Mouse (Mus musculus): ENCODE data around the gene Ubqln3.

Ubqln3 gene

DNA sequence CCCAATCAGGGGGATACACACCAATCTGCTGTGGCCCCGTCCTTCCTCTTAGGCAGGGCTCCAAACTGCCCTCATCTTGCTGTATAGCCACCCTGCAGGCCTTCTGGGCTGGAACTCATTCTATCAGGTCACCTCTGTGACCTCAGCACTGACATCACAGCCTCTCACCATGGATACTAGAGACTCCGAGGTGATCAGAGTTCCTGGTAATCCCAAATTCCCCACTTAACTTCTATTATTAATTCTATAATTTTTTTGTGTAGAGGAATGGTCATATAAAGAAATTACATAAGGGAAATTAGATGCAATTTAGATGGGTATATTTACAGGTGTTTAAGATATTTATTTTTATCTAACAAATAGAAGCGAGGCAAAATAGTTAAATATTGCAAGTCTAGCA, at the start of gene Ubqln3:
Gene Ubqln3, minus strand, starts transcription at position 101 of the 400 bp plus-strand sequence.
- DNase-seq (ENCODE audit: low read depth): no peak

DNA sequence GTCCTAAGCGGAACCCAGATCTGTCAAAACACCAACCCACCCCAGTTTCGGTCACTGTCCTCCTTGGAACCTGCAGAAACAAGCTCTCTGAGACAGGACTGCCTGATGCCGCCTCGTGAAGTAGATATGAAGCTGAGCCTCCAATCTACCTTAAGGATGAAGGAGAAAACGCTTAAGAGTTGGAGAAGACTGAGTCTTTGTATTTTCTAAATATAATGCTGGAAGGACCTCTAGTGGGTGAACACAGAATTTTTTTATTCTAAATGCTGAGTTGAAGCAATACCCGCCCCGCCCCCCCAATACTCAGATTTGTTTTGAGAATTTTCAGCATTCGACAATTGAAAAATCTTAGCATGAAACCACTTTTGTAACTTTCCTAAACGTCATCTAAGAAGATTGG, 48.2 kb upstream of the Ubqln3 start:
- no peak for DNase-seq (ENCODE audit: low read depth)

DNA sequence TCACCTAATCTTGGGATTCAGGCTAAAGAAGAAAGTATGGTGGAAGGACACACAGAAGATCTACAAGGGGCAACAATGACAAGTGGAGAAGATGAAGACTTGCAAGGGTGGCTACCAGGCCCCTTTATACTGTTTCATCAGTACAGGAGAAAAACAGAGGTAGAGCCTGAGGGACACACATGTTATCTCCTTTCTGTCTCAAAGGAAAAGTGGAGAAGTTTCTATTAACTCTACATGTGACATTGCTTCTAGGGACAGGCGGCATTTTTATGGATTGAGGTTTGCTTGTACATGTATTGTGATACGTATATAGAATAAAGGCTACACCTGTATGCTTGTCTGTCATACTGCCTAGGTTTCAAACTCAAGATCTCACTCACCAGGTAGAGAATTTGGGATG, 40.2 kb upstream of the Ubqln3 start, which contains the start of gene Olfr648:
Gene Olfr648, minus strand, starts transcription at position 101 of the 400 bp plus-strand sequence.
- no peak for DNase-seq (ENCODE audit: low read depth)

DNA sequence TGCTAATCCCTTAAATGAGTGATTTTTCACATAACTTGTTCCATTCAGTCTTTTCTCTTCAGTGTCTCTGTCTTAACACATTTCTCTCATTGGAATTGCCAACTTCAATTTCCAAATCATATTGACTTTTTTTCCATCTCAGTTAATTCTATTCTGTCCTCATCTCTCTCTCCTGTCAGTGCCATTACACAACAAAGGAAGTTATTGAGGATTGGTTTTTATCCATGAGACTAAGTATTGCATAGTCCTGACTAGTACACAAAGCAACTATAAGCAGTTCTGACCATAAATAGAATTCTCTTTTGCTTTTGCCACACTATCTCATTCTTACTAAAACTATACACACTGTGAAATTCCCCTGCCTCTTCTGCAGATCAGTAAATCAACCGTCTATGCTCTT, 36.0 kb upstream of the Ubqln3 start:
- DNase-seq (ENCODE audit: low read depth): no peak

- no peak for DNase-seq (ENCODE audit: low read depth)
These were observed 35.5 kb upstream of the Ubqln3 start for GRCm38 (mm10) chr7:104178422-104179054.

DNA sequence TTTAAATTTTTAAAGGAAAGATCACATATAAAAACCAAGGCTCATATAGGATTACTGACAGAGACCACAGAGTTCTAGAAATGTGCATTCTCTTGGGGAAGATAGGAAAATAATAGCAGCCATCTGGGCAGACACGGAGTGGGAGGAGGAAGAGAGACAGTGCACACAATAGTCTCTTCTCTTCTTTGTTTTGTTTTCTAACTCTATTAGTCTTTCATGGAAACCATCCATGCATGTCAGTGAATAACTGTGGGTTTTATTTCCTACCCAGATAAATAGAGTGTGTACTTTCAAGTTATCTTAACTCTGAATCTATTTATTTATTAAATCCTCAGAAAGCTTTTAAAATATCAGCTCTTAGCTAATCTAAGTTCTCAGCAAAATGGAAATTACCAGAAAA, 32.0 kb upstream of the Ubqln3 start:
- DNase-seq (ENCODE audit: low read depth): no peak

DNA sequence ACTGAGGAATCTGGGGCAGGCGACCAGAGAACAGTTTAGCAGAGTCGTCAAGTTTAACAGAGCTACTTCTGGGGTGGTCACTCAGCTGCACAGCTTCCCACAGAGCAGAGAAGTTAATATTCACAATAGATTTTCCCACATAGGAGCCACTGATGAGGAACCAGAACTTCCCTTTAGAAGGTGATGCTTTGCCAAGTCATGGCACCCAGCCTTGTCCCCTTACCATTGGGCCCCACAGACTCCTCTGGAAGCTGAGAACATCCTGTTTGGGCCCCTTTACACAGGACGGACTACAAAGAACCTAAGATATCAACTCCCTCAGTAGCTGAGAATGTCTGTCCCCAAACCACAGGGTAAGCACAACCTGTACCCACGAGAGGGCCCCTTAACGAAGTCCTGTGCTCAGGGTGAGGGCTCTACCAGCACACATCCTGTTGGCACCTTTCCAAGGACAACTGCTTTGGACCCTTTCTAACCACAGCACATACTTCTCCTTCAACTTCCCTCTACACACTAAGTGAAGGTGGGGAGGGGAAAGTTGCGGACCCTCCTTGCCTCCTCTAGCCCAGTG, 26.6 kb upstream of the Ubqln3 start:
- DNase-seq (ENCODE audit: low read depth): peak; percentile 44

DNA sequence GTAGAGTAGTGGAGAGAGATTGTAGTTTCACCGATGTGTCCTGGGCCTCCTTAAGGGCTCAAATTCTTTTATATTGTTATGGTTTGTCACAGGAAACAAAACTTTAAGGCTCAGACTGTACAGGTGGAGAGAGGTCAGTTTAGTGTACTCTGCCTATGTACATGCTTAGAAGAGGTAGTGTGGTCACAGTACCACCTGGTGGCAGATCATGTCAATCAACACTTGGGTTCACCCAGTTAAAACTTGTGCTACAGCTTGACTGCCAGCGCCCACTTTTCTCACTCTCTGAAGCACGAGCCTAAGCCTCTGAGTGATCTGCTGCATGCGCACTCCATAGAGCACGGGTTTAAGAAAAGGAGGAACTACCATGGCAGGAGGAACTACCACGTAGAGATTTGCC, 24.0 kb upstream of the Ubqln3 start:
- DNase-seq (ENCODE audit: low read depth): peak; percentile 12

GRCm38 (mm10) chr7:104150456-104150855, 7.4 kb upstream of the Ubqln3 start, which contains the start of gene Ubqlnl:
Gene Ubqlnl, minus strand, starts transcription at chr7:104150556.
- no peak for DNase-seq (ENCODE audit: low read depth)

GRCm38 (mm10) chr7:104137305-104137704, 5.8 kb downstream of the Ubqln3 start, which contains the start of gene Olfr643:
Gene Olfr643, minus strand, starts transcription at chr7:104137405.
- DNase-seq (ENCODE audit: low read depth): no peak

DNA sequence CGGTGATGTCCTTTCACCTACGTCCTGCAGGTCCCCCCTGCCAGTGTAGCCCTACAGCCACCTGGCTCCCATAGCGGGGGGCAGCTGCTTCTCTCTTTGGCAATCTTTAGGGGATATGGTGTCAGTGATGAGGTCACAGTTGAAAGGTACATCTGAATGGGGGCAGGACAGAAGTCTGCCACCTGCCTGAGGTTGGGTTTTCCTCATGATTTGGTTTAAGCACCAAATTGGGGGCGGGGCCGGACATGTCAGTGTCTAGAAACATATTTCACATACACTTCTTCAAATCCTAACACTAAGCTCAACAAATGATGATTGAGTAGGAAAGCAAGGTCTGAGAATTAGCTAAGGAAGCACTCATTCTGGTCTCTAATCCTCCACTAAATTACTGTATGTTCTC, 13.4 kb downstream of the Ubqln3 start, which contains the start of gene Ubqln5:
Gene Ubqln5, minus strand, starts transcription at position 101 of the 400 bp plus-strand sequence.
- no peak for DNase-seq (ENCODE audit: low read depth)

GRCm38 (mm10) chr7:104104757-104104972, 38.4 kb downstream of the Ubqln3 start, which contains the start of gene Olfr646:
Gene Olfr646, plus strand, starts transcription at chr7:104104873.
- no peak for DNase-seq (ENCODE audit: low read depth)

- DNase-seq (ENCODE audit: low read depth): no peak
These were observed 38.9 kb downstream of the Ubqln3 start for GRCm38 (mm10) chr7:104103913-104104756.
